Mouse (Mus musculus) embryonic fibroblast, embryonic 13.5 days (primary cell): ENCODE measurements at regions not wholly inside any gene's neighbourhood (a gene's known extent, or its start where the extent isn't known, plus 50 kb on each side); places are given as distances from the start of the nearest gene placed in this dataset.

Experiments used
- CTCF ChIP-seq: IDR thresholded peaks from 2 replicates; pipeline ENCODE4 v1.5.1; 2011; ENCODE audit warnings: mild to moderate bottlenecking, control low read depth, low read length, moderate library complexity, borderline replicate concordance; ENCODE audit not compliant: insufficient read depth
- POLR2A ChIP-seq: IDR thresholded peaks from 2 replicates; pipeline ENCODE4 v1.6.1; 2011; ENCODE audit warnings: low read depth, mild to moderate bottlenecking, control low read depth, low read length, moderate library complexity

DNA sequence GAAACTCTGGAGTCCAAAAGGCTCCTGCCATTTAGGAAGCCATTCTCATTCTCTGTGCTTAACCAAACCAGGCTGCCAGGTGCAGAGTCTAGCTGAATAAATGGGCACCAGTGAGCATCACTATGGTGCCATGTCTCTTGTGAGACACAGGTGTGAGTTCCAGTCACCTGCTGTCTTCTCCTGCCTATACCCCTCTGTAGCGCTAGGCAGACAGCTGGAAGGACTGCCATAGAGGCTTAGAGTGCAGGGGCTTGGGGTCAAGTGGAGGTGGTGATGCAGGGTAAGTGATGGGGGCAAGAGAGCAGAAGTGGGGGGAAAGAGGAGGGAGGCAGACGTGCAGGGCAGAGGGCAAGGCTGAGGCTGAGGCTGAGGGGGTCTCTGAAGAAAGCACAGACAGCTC is 122.7 kb upstream of the Spdye4c start:
- TF ChIP-seq POLR2A = no peak
- TF ChIP-seq CTCF = no peak
